Mouse (Mus musculus): ENCODE measurements around the gene Actn3.
"Not testable (repeated sequence)": the region's sequence is repeated elsewhere in the genome, so short reads cannot be mapped to it uniquely, and the experiment has no call there.

The Actn3 gene

GRCm38 (mm10) chr19:4877785-4878184 is at the start of gene Actn3:
Gene Actn3 (minus strand): TSS chr19:4877909.
- DNase-seq (ENCODE audit: low spot score) = peak; percentile 54

DNA sequence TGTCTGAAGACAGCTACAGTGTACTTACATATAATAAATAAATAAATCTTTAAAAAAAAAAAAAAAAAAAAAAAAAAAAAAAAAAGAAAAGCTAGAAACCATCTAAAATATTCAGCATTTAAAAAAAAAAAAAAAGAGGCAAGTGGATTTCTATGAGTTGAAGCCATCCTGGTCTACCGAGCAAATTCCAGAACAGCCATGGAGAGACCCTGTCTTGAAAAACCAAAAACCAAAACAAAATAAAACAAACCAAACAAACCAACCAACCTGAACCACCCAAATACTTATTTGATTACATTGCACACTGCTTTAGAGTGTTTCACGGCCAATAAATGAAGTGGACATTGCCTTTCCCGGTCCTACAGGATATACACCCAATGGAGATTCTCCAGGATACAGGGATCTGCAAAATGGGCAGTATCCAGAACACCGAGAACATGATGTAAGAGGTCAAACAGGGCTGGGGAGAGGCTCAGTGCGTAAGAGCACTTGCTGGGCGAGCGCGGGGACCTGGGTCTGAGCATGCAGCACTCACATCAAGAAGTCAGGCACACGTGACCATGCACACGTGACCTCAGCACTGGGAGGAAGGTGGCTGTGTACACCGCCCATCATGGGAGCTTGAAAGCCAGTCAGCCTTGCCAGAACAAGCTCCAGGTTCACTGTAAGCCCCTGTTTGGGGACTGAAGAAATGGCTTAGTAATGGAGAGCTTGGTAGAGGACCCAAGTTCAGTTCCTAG is 47.6 kb upstream of the Actn3 start:
- no peak for DNase-seq (ENCODE audit: low spot score)

DNA sequence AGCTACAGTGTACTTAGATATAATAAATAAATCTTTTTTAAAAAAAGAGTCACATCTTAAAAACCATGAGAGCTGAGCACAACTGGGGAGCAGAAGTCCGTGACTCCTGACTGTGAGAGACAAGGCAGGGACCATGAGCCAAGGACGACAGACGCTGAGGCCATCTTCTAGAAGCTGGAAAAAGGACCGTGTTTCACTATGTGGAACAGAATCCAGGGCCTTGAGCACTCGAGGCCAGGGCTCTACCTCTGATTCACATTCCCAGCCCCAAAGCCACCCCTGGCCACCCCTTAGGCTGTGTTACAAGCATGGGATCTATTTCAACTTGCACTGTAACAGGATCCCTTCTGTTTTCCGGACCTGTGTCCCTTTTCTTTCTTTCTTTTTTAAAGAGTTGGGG is 41.9 kb upstream of the Actn3 start:
- DNase-seq (ENCODE audit: low spot score) = no peak

DNA sequence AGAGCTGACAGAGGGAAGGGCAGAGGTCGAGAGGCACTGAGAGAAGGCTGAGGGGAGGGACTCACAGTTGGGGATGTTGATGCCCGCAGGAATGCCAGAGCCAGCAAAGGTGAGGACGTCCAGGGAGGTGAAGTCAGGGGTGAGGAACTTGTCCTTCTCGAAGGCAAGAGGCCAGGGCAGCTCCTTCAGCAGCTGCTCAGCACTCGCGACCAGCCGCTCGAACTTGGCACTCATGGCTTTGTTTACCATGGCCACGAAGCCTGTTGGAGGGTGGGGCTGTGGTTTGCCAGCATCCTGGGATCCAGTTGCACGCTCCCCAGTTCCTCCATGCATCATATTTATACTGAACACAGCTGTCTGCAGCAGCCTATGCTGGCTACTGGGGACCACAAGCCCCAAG is 39.1 kb upstream of the Actn3 start:
- no peak for DNase-seq (ENCODE audit: low spot score)

DNA sequence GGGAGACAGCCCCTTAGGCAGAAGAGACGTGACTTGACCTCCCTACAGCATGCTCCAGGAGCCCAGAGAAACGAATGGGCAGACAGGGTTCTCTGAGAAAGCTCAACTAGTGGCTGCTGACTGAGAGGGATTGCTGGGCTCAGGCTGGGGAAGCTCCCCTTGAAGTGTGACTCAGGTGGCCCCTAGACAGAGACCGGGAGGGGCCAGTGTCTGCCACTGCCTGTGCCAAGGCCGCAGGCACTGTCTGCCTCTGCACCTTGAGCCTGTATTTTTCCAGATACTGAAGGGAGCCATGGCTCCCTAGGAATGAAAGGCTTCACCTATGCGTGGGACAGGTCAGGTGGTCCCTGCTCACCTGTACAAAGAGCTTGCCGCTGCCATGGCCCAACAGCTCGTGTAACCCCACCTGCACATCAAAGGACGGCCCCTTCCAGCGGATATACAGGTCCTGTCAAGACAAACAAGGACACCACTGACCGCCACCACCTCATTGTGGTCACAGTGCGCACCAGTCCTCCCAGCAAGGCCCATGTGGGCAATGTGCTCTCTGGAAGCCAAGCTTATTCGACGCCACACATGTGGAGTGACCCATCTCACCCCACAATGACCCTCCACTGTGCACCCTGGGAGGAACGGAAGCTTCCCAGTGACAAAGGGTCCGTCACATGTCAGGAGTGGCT is 38.4 kb upstream of the Actn3 start:
- no peak for DNase-seq (ENCODE audit: low spot score)

DNA sequence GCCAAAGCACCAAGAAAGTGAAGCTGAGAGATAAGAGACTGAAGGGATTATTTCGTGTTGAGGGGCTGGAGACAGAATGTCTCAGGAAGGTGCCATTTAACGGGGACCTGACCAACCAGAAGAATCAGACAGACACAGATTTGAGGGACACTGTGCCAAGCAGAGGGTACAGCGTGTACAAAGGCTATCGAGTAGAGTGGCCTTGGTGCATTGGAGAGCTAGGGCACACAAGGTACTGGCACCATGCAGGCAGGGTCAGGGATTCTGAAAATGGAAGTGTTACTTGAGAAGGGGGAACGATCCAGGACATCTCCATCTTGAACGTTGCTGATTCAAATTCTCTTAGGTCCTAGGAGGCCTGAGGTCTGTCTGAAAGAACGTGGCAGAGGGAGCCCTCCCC is 31.7 kb upstream of the Actn3 start:
- DNase-seq (ENCODE audit: low spot score) = no peak

DNA sequence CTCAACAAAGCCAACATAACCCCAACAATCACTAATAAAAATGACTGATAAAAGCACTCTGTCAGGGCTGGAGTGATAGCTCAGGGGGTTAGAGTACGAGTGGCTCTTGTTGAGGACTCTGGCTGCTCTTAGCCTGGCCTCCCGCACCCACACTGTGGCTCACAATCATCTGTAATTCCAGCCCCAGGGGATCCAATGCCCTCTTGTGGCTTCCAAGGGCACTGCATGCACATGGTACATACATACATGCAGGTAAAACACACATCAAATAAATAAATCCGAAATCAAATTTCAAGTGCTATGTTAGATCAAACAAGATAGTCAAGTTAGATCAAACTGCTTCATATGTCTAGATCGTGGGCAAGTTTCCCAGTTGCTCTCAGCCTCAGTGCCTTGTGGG is 30.4 kb upstream of the Actn3 start:
- DNase-seq (ENCODE audit: low spot score) = no peak

DNA sequence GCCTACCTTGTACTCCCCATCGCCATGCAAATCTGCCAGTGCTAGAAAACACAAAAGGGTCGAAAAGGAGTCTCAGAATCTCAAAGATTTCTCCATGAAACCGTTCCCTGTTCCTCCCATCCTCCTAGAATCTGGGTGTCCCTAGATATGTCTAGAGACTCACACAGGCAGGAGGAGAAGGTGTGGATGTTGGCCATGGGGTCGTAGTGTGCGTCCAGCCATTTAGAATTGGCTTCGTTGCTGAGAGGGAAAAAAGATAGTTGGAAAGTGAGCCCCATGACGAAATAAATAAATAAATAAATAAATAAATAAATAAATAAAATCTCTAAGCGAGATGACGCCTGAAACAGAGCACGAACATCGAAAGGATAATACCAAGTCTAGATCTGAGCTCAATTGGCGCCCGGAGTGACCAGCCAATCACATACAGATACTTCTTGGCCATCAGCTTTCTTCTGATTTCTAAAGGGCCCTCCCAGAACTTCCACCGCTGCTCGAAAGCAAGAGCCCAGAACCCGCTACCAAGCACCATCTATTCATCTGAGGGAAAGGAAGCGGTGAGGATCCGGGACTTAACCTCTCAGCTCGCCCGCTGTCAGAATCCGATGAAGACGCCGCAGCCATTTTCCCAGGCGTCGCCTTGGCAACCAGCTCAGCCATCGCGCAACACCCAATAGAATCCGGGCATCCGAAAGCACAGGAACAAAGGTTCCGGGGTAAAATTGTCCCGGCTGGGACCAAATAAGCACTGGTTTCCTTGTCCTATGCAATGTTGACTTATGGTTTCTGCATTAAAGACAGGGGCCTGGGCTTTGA is 28.5 kb upstream of the Actn3 start, which contains the start of gene Bbs1:
TSS of gene Bbs1 (minus strand) at position 650 of the 816 bp plus-strand sequence.
- peak; percentile 43 for DNase-seq (ENCODE audit: low spot score)

DNA sequence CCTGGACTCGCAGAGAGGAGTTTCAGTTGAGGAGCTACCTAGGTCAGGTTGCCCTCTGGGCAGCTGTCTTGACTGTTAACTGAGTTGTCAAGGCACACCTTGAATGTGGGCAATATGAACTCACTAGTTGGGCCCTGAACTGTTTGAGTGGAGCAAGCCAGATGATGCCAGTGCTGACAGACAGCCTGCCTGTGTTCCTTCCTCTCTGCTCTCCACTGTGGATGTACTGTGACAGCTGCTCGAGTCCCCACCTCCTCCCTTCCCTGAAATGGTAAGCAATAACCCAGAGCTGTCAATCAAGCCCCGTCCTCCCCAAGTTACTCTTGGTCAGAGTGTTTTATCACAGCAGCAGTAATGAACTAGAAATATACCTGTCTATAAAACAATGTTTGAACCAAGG is 22.2 kb upstream of the Actn3 start:
- DNase-seq (ENCODE audit: low spot score) = no peak

GRCm38 (mm10) chr19:4898972-4899371 is 21.3 kb upstream of the Actn3 start:
- no peak for DNase-seq (ENCODE audit: low spot score)

- DNase-seq (ENCODE audit: low spot score) = no peak
Observed at GRCm38 (mm10) chr19:4896780-4897520, 19.2 kb upstream of the Actn3 start.

- no peak for DNase-seq (ENCODE audit: low spot score)
Observed at GRCm38 (mm10) chr19:4891798-4892197, 14.1 kb upstream of the Actn3 start.

- DNase-seq (ENCODE audit: low spot score) = no peak
Observed at GRCm38 (mm10) chr19:4889791-4890190, 12.1 kb upstream of the Actn3 start.

- DNase-seq (ENCODE audit: low spot score) = no peak
Observed at GRCm38 (mm10) chr19:4883961-4884360, 6.3 kb upstream of the Actn3 start.

GRCm38 (mm10) chr19:4879324-4879703 is 1.6 kb upstream of the Actn3 start:
- no peak for DNase-seq (ENCODE audit: low spot score)

DNA sequence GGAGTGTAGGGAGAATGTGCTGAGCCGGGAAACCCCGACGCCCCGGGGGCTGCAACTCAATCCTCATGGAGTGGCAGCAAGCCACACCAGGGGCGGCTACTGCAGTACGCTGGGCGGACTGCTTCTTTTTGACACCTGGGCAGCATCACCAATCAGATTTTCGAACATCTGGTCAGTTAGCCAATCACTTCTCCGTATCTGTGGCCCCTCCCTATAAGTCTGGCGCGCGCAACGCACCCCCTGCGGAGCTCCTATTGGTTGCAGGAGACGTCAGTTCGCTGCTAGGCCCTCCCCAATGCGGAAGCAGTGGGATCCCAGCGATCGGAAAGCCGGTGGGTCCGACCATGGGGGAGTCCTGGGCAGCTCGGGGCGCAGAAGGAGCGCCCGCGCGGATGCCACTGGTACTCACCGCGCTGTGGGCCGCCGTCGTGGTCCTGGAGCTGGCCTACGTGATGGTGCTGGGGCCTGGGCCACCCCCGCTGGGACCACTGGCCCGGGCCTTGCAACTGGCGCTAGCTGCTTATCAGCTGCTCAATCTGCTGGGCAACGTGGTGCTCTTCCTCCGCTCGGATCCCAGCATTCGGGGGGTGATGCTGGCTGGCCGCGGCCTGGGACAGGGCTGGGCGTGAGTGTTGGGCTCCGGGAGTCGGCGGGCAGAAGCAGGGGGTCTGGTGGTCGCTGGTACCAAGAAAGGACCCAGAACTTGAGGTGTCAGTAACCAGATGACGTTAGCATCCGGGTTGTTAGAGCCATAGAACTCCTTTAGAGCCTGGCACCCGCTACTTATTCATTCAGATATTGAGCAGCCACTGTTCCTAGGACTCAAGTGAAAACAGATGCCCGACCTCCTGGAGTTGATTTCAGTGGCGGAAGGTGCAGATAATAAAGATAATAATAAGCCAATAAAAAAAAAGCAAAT is 955 bp upstream of the Actn3 start, which contains the start of gene Zdhhc24:
TSS of gene Zdhhc24 (plus strand) at position 264 of the 919 bp plus-strand sequence.
- peak; percentile 91 for DNase-seq (ENCODE audit: low spot score)

GRCm38 (mm10) chr19:4876755-4877154 is 954 bp downstream of the Actn3 start:
- DNase-seq (ENCODE audit: low spot score) = no peak

GRCm38 (mm10) chr19:4876241-4876640 is 1.5 kb downstream of the Actn3 start:
- DNase-seq (ENCODE audit: low spot score) = no peak

GRCm38 (mm10) chr19:4874613-4875012 is 3.1 kb downstream of the Actn3 start:
- not testable (repeated sequence) for DNase-seq (ENCODE audit: low spot score)

GRCm38 (mm10) chr19:4865147-4865546 is 12.6 kb downstream of the Actn3 start:
- no peak for DNase-seq (ENCODE audit: low spot score)

DNA sequence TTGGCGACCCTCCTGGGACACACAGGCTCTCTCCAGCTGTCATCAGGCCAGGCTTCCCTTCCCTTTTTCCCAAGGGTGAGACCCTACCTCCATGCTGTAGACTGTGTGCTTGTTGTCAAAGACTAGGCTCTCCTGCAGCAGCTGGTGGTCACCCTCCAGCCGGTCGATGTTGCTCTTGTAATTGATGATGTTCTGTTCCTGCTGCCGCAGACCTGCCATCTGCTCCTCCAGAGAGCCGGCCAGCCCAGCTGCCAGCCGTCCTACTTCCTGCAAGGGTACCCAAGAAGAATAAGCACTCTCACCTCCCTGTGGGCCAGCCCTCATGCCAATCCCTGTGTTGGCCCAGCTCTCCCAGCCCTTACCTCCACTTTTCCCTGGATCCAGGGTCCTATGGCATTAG is 14.7 kb downstream of the Actn3 start:
- DNase-seq (ENCODE audit: low spot score) = no peak
